In the genomic region with DNA sequence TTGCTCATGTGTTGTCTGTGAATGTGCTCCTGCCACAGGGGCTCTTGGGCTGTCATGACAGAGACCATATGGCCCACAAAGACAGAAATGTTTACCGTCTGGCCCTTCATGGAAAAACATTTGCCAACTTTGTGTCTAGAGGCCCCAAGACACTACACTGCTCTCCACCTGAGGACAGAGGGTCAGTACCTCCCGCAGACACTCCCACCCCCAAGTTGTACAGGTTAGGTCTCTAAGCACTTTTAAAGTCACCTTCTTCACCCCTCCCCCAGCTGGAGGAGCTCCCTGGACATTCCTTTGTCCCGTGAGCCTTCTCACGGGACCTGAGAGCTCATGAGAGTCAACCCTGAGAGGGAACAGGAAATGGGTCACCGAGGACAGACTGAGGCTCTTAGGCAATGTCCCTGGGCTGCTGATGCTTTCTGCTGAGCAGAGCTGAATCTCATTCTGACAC, we compare ENCODE assay signal across 8 mouse cellular contexts. TPM values are rescaled to one million over a fixed set of nuclear protein-coding genes. Genes with fewer than 3 reads are reported as not detected.
DNase-seq lines count a peak whose midpoint lies in the region; ATAC-seq and TF ChIP-seq lines count a peak whose summit lies in the region.

No protein-coding gene starts in this region.

- no peak overlapping the region for H3K27ac ChIP-seq in neural tube, embryonic 11.5 days (ENCODE audit: low read depth, low read length)
- no peak overlapping the region for H3K27ac ChIP-seq in liver, embryonic 13.5 days
- peak overlapping the region; percentile 50; the same call in 1 of the 2 replicates for H3K27ac ChIP-seq in stomach, postnatal 0 days (replicated peaks)

- DNase-seq in cerebellum, adult 9-10 months, result peak; percentile 70
- DNase-seq in cerebellum, postnatal 4 days (ENCODE audit: low spot score in 2 of 2), result no peak
- DNase-seq in neural tube, embryonic 11.5 days (ENCODE audit: low spot score), result no peak
- no peak for DNase-seq in neural tube, embryonic 10.5 days (ENCODE audit: extremely low spot score, low spot score)
- DNase-seq in liver, embryonic 13.5 days, result no peak
- no peak for DNase-seq in stomach, postnatal 0 days (ENCODE audit: low spot score)
- DNase-seq in spleen, postnatal 14 days (ENCODE audit: low spot score in 2 of 2), result no peak

- H3K27me3 ChIP-seq in neural tube, embryonic 11.5 days (ENCODE audit: control insufficient read depth, insufficient read depth, low read length), result no peaks in the 10 kb centered on the region
- H3K27me3 ChIP-seq in liver, embryonic 13.5 days, result no peaks in the 10 kb centered on the region
- no peaks in the 10 kb centered on the region for H3K27me3 ChIP-seq in stomach, postnatal 0 days (ENCODE audit: control insufficient read depth, insufficient read depth, low read length)

- H3K4me2 ChIP-seq in neural tube, embryonic 11.5 days (ENCODE audit: low read depth), result no peak overlapping the region
- H3K4me2 ChIP-seq in liver, embryonic 13.5 days, result no peak overlapping the region
- H3K4me2 ChIP-seq in stomach, postnatal 0 days (replicated peaks; ENCODE audit: low read depth), result no peak overlapping the region

- no peaks in the 10 kb centered on the region for H3K9me3 ChIP-seq in neural tube, embryonic 11.5 days (ENCODE audit: control insufficient read depth, low read length)
- H3K9me3 ChIP-seq in liver, embryonic 13.5 days (replicated peaks), result no peaks in the 10 kb centered on the region
- no peaks in the 10 kb centered on the region for H3K9me3 ChIP-seq in stomach, postnatal 0 days (ENCODE audit: control insufficient read depth, low read length)

- peak overlapping the region; percentile 32 for H3K9ac ChIP-seq in neural tube, embryonic 11.5 days (ENCODE audit: low read length)
- no peak overlapping the region for H3K9ac ChIP-seq in liver, embryonic 13.5 days
- H3K9ac ChIP-seq in stomach, postnatal 0 days (ENCODE audit: low read length), result no peak overlapping the region

- peak; percentile 51 for TF ChIP-seq EP300 in stomach, postnatal 0 days (optimal IDR thresholded peaks at IDR 0.05)

- TF ChIP-seq CTCF in stomach, postnatal 0 days (IDR thresholded peaks at IDR 0.05; ENCODE audit: low read depth), result no peak

- H3K36me3 ChIP-seq in neural tube, embryonic 11.5 days (ENCODE audit: control insufficient read depth, insufficient read depth, low read length), result no peaks in the 10 kb centered on the region
- no peaks in the 10 kb centered on the region for H3K36me3 ChIP-seq in liver, embryonic 13.5 days
- H3K36me3 ChIP-seq in stomach, postnatal 0 days (ENCODE audit: control insufficient read depth, insufficient read depth, low read length), result no peaks in the 10 kb centered on the region; the same call in 1 of the 2 replicates

- H3K4me3 ChIP-seq in neural tube, embryonic 11.5 days (ENCODE audit: low read depth, low read length), result no peak overlapping the region
- H3K4me3 ChIP-seq in liver, embryonic 13.5 days (replicated peaks), result no peak overlapping the region
- no peak overlapping the region for H3K4me3 ChIP-seq in stomach, postnatal 0 days (ENCODE audit: low read depth, low read length)

- H3K4me1 ChIP-seq in neural tube, embryonic 11.5 days (ENCODE audit: control insufficient read depth, insufficient read depth, low read length), result peaks cover 5% of the 10 kb centered on the region
- H3K4me1 ChIP-seq in liver, embryonic 13.5 days (replicated peaks), result peaks cover 49% of the 10 kb centered on the region
- peaks cover 22% of the 10 kb centered on the region for H3K4me1 ChIP-seq in stomach, postnatal 0 days (replicated peaks; ENCODE audit: control insufficient read depth, insufficient read depth)

- ATAC-seq in neural tube, embryonic 11.5 days (ENCODE audit: insufficient read depth, low FRiP score, low TSS enrichment), result no peak
- ATAC-seq in liver, embryonic 13.5 days (ENCODE audit: low read depth), result 0 out of 2 replicates have a peak, but pooled peaks have one; percentile 11
- peak; percentile 36 for ATAC-seq in stomach, postnatal 0 days (ENCODE audit: low FRiP score, low TSS enrichment)
- ATAC-seq in CD4-positive, CD25-positive, alpha-beta regulatory T cell, adult 4 months, result no peak

- 51% methylated on average over 5 of the region's 5 CpGs for WGBS in neural tube, embryonic 11.5 days
- WGBS in liver, embryonic 13.5 days (ENCODE audit: insufficient replicate concordance), result 63% methylated on average over 5 of the region's 5 CpGs
- WGBS in stomach, postnatal 0 days, result 33% methylated on average over 5 of the region's 5 CpGs

RNA-seq across cellular contexts. Expression of a gene that starts 18.2 kb away (rescaled TPM):
- 5.6 and 6.6 TPM in 2 replicates for polyA plus RNA-seq in neural tube, embryonic 11.5 days (2014; fragmentation: Nextera tagmentation; extraction: Ambion mirVana)
- 3.7 and 5.9 TPM in 2 replicates for polyA plus RNA-seq in liver, embryonic 13.5 days (2015; fragmentation: Nextera tagmentation; extraction: Ambion mirVana)
- 5.7 and 6.4 TPM in 2 replicates for polyA plus RNA-seq in stomach, postnatal 0 days (2015; fragmentation: Nextera tagmentation; extraction: Ambion mirVana)
- 10 to 100 TPM; 17.3 to 27.2 TPM for polyA plus RNA-seq in CD4-positive, CD25-positive, alpha-beta regulatory T cell, adult 4 months (2017; shearing (Covaris generic))

RNA-seq across cellular contexts. Expression of a gene that starts 36.3 kb away (rescaled TPM):
- polyA plus RNA-seq in neural tube, embryonic 11.5 days (2014; fragmentation: Nextera tagmentation; extraction: Ambion mirVana), result 4.4 and 4.8 TPM in 2 replicates
- polyA plus RNA-seq in liver, embryonic 13.5 days (2015; fragmentation: Nextera tagmentation; extraction: Ambion mirVana), result 2.6 and 3.0 TPM in 2 replicates
- polyA plus RNA-seq in stomach, postnatal 0 days (2015; fragmentation: Nextera tagmentation; extraction: Ambion mirVana), result 2.8 and 2.9 TPM in 2 replicates
- under 1 TPM; 0.85 to 0.91 TPM for polyA plus RNA-seq in CD4-positive, CD25-positive, alpha-beta regulatory T cell, adult 4 months (2017; shearing (Covaris generic))

RNA-seq across cellular contexts. Expression of a gene that starts 38.2 kb away (rescaled TPM):
- polyA plus RNA-seq in neural tube, embryonic 11.5 days (2014; fragmentation: Nextera tagmentation; extraction: Ambion mirVana), result 90.5 TPM in 2 replicates
- polyA plus RNA-seq in liver, embryonic 13.5 days (2015; fragmentation: Nextera tagmentation; extraction: Ambion mirVana), result 33.2 and 38.3 TPM in 2 replicates
- polyA plus RNA-seq in stomach, postnatal 0 days (2015; fragmentation: Nextera tagmentation; extraction: Ambion mirVana), result 79.3 and 84.3 TPM in 2 replicates
- 10 to 100 TPM; 22.1 to 42.5 TPM for polyA plus RNA-seq in CD4-positive, CD25-positive, alpha-beta regulatory T cell, adult 4 months (2017; shearing (Covaris generic))

RNA-seq across cellular contexts. Expression of a gene that starts 39.8 kb away (rescaled TPM):
- polyA plus RNA-seq in neural tube, embryonic 11.5 days (2014; fragmentation: Nextera tagmentation; extraction: Ambion mirVana), result 0.50 and 0.56 TPM in 2 replicates
- 1.4 and 1.6 TPM in 2 replicates for polyA plus RNA-seq in liver, embryonic 13.5 days (2015; fragmentation: Nextera tagmentation; extraction: Ambion mirVana)
- 2.7 and 3.5 TPM in 2 replicates for polyA plus RNA-seq in stomach, postnatal 0 days (2015; fragmentation: Nextera tagmentation; extraction: Ambion mirVana)
- polyA plus RNA-seq in CD4-positive, CD25-positive, alpha-beta regulatory T cell, adult 4 months (2017; shearing (Covaris generic)), result under 1 TPM in 1 of 2 experiments, not detected in 1; 0.56 TPM

Comparison
In these comparisons a context has a peak if more than half of its experiments do, and no peak if none do; other contexts are left out.
1. ATAC-seq: peak in liver, embryonic 13.5 days (single experiment) and stomach, postnatal 0 days (single experiment); none in neural tube, embryonic 11.5 days (single experiment) and CD4-positive, CD25-positive, alpha-beta regulatory T cell, adult 4 months (single experiment).